ENCODE assay signal across 18 mouse cellular contexts in genomic region chr9:121847138-121847537, GRCm38 (mm10). TPM values are rescaled to one million over a fixed set of nuclear protein-coding genes. Genes with fewer than 3 reads are reported as not detected.
"Had no signal": no experiment of that assay in that cellular context is flagged by ENCODE, and none has a peak within 500 bp of the region (broad histone marks: within the 10 kb centered on the region; RNA-seq: fewer than 3 reads in every experiment).

No protein-coding gene starts in this region.

- H3K27me3 ChIP-seq: limb, embryonic 13.5 days; liver, embryonic 15.5 days; midbrain, embryonic 12.5 days; neural tube, embryonic 13.5 days; stomach, embryonic 15.5 days had no signal

- H3K4me1 ChIP-seq: limb, embryonic 10.5 days; limb, embryonic 13.5 days; midbrain, embryonic 12.5 days; neural tube, embryonic 13.5 days; stomach, embryonic 15.5 days had no signal

- H3K9ac ChIP-seq: limb, embryonic 13.5 days; liver, embryonic 15.5 days; midbrain, embryonic 12.5 days; neural tube, embryonic 13.5 days; stomach, embryonic 15.5 days had no signal

- DNase-seq: layer of hippocampus, adult 9-11 months; lung, adult 2 months; right cerebral cortex, postnatal 25 days had no signal

- H3K4me2 ChIP-seq: limb, embryonic 13.5 days; liver, embryonic 11.5 days; liver, embryonic 15.5 days; midbrain, embryonic 12.5 days; neural tube, embryonic 13.5 days; stomach, embryonic 15.5 days had no signal

- H3K27ac ChIP-seq: kidney, postnatal 0 days; layer of hippocampus, adult 2 months; limb, embryonic 10.5 days; limb, embryonic 13.5 days; liver, embryonic 15.5 days; midbrain, embryonic 12.5 days; neural tube, embryonic 13.5 days; stomach, embryonic 15.5 days had no signal

- H3K4me3 ChIP-seq: layer of hippocampus, adult 2 months; limb, embryonic 10.5 days; limb, embryonic 13.5 days; liver, embryonic 15.5 days; midbrain, embryonic 12.5 days; myocyte; neural tube, embryonic 13.5 days; stomach, embryonic 15.5 days had no signal

- H3K9me3 ChIP-seq: limb, embryonic 10.5 days; liver, embryonic 15.5 days; midbrain, embryonic 12.5 days; neural tube, embryonic 13.5 days; stomach, embryonic 15.5 days had no signal

RNA-seq across cellular contexts. Expression of gene Ccdc13, which starts 7.9 kb away (rescaled TPM):
- total RNA-seq: megakaryocyte progenitor cell, adult 5-6 weeks; megakaryocyte-erythroid progenitor cell, adult 5-6 weeks; monocyte, adult 5-6 weeks; neutrophil, adult 5-6 weeks had no signal
- polyA plus RNA-seq: liver, embryonic 15.5 days had no signal

RNA-seq across cellular contexts. Expression of gene Ackr2, which starts 51.0 kb away (rescaled TPM):
- total RNA-seq: megakaryocyte progenitor cell, adult 5-6 weeks; megakaryocyte-erythroid progenitor cell, adult 5-6 weeks had no signal

RNA-seq across cellular contexts. Expression of gene Hhatl, which starts 54.8 kb away (rescaled TPM):
- total RNA-seq: megakaryocyte progenitor cell, adult 5-6 weeks; megakaryocyte-erythroid progenitor cell, adult 5-6 weeks; monocyte, adult 5-6 weeks; neutrophil, adult 5-6 weeks had no signal
- polyA plus RNA-seq: kidney, embryonic 14.5 days; limb, embryonic 10.5 days; liver, embryonic 11.5 days; midbrain, embryonic 12.5 days had no signal
